Mouse (Mus musculus): ENCODE measurements around the gene Anapc4. TPM values are rescaled to one million over a fixed set of nuclear protein-coding genes. Genes with fewer than 3 reads are reported as not detected.
A peak's percentile ranks its signal among the peaks of the same experiment; 100 is the strongest.

Anapc4 gene
- 44.5 to 78.4 TPM (median 70.0 TPM) in 3 replicates for total RNA-seq (2017)

- ATAC-seq (replicated peaks; ENCODE audit: insufficient number of reproducible peaks, low FRiP score, low TSS enrichment, poor library complexity, severe bottlenecking) = peak; percentile 99
Measured at GRCm38 (mm10) chr5:52833761-52834274, at the start of gene Anapc4. Anapc4 (plus strand) TSS chr5:52834012.

GRCm38 (mm10) chr5:52786556-52787322 is 47.1 kb upstream of the Anapc4 start:
- no peak for ATAC-seq (replicated peaks; ENCODE audit: insufficient number of reproducible peaks, low FRiP score, low TSS enrichment, poor library complexity, severe bottlenecking)

GRCm38 (mm10) chr5:52793230-52793629 is 40.6 kb upstream of the Anapc4 start:
- no peak for ATAC-seq (replicated peaks; ENCODE audit: insufficient number of reproducible peaks, low FRiP score, low TSS enrichment, poor library complexity, severe bottlenecking)

GRCm38 (mm10) chr5:52794109-52794508 is 39.7 kb upstream of the Anapc4 start:
- ATAC-seq (replicated peaks; ENCODE audit: insufficient number of reproducible peaks, low FRiP score, low TSS enrichment, poor library complexity, severe bottlenecking) = no peak

GRCm38 (mm10) chr5:52799274-52799985 is 34.4 kb upstream of the Anapc4 start:
- no peak for ATAC-seq (replicated peaks; ENCODE audit: insufficient number of reproducible peaks, low FRiP score, low TSS enrichment, poor library complexity, severe bottlenecking)

GRCm38 (mm10) chr5:52805801-52806200 is 28.0 kb upstream of the Anapc4 start:
- ATAC-seq (replicated peaks; ENCODE audit: insufficient number of reproducible peaks, low FRiP score, low TSS enrichment, poor library complexity, severe bottlenecking) = no peak

GRCm38 (mm10) chr5:52806349-52806748 is 27.5 kb upstream of the Anapc4 start:
- ATAC-seq (replicated peaks; ENCODE audit: insufficient number of reproducible peaks, low FRiP score, low TSS enrichment, poor library complexity, severe bottlenecking) = no peak

GRCm38 (mm10) chr5:52807030-52807429 is 26.8 kb upstream of the Anapc4 start:
- ATAC-seq (replicated peaks; ENCODE audit: insufficient number of reproducible peaks, low FRiP score, low TSS enrichment, poor library complexity, severe bottlenecking) = no peak

GRCm38 (mm10) chr5:52810446-52810845 is 23.4 kb upstream of the Anapc4 start:
- ATAC-seq (replicated peaks; ENCODE audit: insufficient number of reproducible peaks, low FRiP score, low TSS enrichment, poor library complexity, severe bottlenecking) = no peak

GRCm38 (mm10) chr5:52811056-52811455 is 22.8 kb upstream of the Anapc4 start:
- no peak for ATAC-seq (replicated peaks; ENCODE audit: insufficient number of reproducible peaks, low FRiP score, low TSS enrichment, poor library complexity, severe bottlenecking)

GRCm38 (mm10) chr5:52812456-52812855 is 21.4 kb upstream of the Anapc4 start:
- no peak for ATAC-seq (replicated peaks; ENCODE audit: insufficient number of reproducible peaks, low FRiP score, low TSS enrichment, poor library complexity, severe bottlenecking)

GRCm38 (mm10) chr5:52813312-52813711 is 20.5 kb upstream of the Anapc4 start:
- ATAC-seq (replicated peaks; ENCODE audit: insufficient number of reproducible peaks, low FRiP score, low TSS enrichment, poor library complexity, severe bottlenecking) = no peak

- ATAC-seq (replicated peaks; ENCODE audit: insufficient number of reproducible peaks, low FRiP score, low TSS enrichment, poor library complexity, severe bottlenecking) = no peak
Measured at GRCm38 (mm10) chr5:52818676-52819075, 15.1 kb upstream of the Anapc4 start.

- no peak for ATAC-seq (replicated peaks; ENCODE audit: insufficient number of reproducible peaks, low FRiP score, low TSS enrichment, poor library complexity, severe bottlenecking)
Measured at GRCm38 (mm10) chr5:52821691-52822090, 12.1 kb upstream of the Anapc4 start.

- ATAC-seq (replicated peaks; ENCODE audit: insufficient number of reproducible peaks, low FRiP score, low TSS enrichment, poor library complexity, severe bottlenecking) = no peak
Measured at GRCm38 (mm10) chr5:52827923-52828322, 5.9 kb upstream of the Anapc4 start.

- ATAC-seq (replicated peaks; ENCODE audit: insufficient number of reproducible peaks, low FRiP score, low TSS enrichment, poor library complexity, severe bottlenecking) = no peak
Measured at GRCm38 (mm10) chr5:52833005-52833404, 807 bp upstream of the Anapc4 start.

GRCm38 (mm10) chr5:52834386-52834785 is 574 bp downstream of the Anapc4 start:
- ATAC-seq (replicated peaks; ENCODE audit: insufficient number of reproducible peaks, low FRiP score, low TSS enrichment, poor library complexity, severe bottlenecking) = no peak

- ATAC-seq (replicated peaks; ENCODE audit: insufficient number of reproducible peaks, low FRiP score, low TSS enrichment, poor library complexity, severe bottlenecking) = no peak
Measured at GRCm38 (mm10) chr5:52844319-52844718, 10.5 kb downstream of the Anapc4 start.

- no peak for ATAC-seq (replicated peaks; ENCODE audit: insufficient number of reproducible peaks, low FRiP score, low TSS enrichment, poor library complexity, severe bottlenecking)
Measured at GRCm38 (mm10) chr5:52855727-52856126, 21.9 kb downstream of the Anapc4 start.

- ATAC-seq (replicated peaks; ENCODE audit: insufficient number of reproducible peaks, low FRiP score, low TSS enrichment, poor library complexity, severe bottlenecking) = no peak
Measured at GRCm38 (mm10) chr5:52864446-52864845, 30.6 kb downstream of the Anapc4 start.
